Mouse (Mus musculus): Measurements from ENCODE around the gene Cwh43.

DNA sequence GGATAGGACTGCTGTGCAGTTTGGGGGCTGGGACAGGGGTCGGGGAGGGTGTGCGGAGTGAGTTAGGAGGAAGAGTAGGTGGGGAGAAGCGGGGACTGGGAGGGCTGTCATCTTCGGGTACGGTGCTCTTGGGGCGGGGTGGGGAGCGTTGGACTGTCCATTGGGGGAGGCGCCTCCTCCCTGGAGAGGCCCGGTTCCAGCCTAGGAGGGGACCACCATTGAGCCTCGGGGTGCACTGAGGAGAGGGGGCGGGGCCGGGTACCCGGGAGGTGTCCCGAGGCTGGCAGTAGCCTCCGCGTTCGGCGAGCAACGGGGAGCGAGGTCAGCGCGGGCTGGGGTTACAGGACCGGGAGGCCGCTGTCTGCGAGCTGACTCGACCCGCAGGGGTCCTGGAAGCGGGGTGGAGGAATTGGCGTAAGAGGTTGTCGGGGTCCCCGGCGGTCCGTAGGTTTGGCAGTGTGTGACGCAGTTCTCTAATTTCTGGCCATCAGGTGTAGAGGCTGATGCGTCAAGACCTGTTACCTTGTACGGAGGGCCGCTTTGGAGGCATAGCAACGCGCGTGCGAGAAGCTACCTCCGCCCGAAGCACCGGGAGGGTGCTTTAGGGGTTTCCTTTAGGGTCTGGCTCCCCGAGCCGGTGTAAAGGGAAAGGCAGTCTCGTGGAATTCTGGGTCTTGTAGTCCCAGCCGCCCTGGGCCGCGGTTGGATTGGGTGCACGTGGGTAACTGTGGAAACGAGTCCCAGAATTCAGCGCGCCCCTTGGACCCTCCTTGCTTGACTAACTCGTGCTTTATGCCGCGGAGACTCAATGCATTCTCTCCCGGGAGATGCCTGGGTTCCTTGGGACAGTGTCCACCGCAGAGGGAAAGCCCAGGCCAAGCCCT lies 86.2 kb downstream of the Cwh43 start:
- no peak for TF ChIP-seq CTCF (IDR thresholded peaks at IDR 0.05)
- peak; percentile 64 for TF ChIP-seq POLR2A (IDR thresholded peaks at IDR 0.05; ENCODE audit: insufficient read depth, low read depth, low read length)
